Mouse (Mus musculus) liver, adult 2 months (tissue): ENCODE data around the gene Bet1l.

ENCODE experiments used
- CTCF ChIP-seq: fragments of 200-500 bp; IDR thresholded peaks from 2 replicates; pipeline ENCODE4 v1.5.1; 2011; ENCODE audit warnings: low read depth, low read length, control low read depth
- POLR2A ChIP-seq: fragments of 200-500 bp; IDR thresholded peaks from 2 replicates; pipeline ENCODE4 v1.6.1; 2011; ENCODE audit warnings: low read length, control low read depth; ENCODE audit not compliant: insufficient read depth; ENCODE audit errors: extremely low read depth

DNA sequence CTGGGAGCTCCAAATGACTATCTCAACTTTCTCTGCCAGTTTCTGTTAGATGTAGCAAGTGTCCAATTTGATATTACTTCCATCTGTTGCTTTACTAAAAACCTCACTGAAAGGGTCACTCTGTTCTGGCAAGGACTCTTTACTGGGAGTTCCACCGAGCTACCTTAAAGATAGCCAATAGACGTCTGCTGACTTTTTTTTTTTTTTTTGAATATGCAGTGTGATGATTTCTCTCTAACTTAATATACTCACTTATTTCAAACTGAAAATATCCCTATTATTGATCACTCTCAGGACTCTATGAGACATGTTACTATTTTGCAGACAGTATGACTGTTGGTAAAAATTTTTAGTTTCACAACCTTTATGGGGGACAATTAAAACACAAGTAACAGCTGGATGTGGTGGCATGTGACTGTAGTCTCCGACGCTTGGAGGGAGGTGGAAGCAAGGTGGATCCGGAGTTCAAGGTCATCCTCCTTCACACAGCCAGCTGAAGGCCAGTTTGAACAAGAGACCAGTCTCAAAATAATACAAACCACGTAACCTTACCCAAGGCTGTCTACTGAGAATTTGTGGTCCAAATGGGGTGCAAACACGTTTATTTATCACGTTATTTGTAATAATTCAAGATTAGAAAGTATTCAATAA, 23.6 kb upstream of the Bet1l start:
- no peak for TF ChIP-seq CTCF
- TF ChIP-seq POLR2A, result no peak
